Mouse (Mus musculus) stomach, postnatal 0 days (tissue): ENCODE data around the gene Vac14.

Experiments
- CTCF ChIP-seq: IDR thresholded peaks from 2 replicates; pipeline ENCODE4 v1.5.1; 2016; ENCODE audit warnings: antibody characterized with exemption, low read depth, mild to moderate bottlenecking, moderate library complexity
- EP300 ChIP-seq: optimal IDR thresholded peaks from 2 replicates; pipeline ENCODE3; 2016; ENCODE audit warnings: antibody characterized with exemption

DNA sequence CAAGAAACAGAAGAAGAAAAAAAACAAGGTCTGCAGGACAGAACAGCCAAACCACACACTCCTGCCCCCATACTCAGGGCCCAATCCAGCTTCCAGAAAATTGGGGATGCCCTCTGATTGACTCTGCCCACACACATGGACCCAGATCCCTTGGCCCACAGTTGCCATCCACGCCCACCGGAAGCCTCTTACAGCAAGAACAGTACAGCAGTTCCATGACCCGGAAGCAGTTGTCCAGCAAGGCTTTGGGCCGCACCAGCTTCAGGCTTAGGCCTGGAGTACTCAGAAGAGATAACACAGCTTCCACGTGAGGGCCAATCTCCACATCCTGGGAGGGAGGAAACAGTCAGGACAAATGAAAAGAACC, 124.0 kb downstream of the Vac14 start:
- TF ChIP-seq CTCF = no peak
- TF ChIP-seq EP300 = no peak
